In the genomic region with DNA sequence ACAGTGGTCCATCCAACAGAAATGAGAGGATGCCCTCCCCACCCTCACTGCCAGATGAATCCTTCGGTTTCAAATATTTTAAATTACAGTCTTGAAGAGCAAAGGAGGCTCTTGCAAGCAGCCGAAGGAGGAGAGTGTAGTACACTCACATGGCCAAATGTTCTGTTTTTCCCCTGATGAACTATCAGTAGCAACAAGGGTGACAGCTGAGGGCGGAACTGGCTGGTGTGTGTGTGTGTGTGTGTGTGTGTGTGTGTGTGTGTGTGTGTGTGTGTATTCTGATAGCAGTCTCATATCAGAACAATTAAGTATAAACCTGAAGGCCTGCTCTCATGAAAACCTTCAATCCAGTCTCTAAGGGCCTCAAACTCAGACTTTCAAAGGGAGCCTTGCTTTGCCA, we compare ENCODE assay signal across 29 mouse cellular contexts. TPM values are rescaled to one million over a fixed set of nuclear protein-coding genes. Genes with fewer than 3 reads are reported as not detected.
A peak's percentile ranks its signal among the peaks of the same experiment; 100 is the strongest.
DNase-seq lines count a peak whose midpoint lies in the region; ATAC-seq and TF ChIP-seq lines count a peak whose summit lies in the region.
"Had no signal": no experiment of that assay in that cellular context is flagged by ENCODE, and none has a peak within 500 bp of the region (broad histone marks: within the 10 kb centered on the region; RNA-seq: fewer than 3 reads in every experiment).

No protein-coding gene starts in this region.

- H3K4me2 ChIP-seq in heart, embryonic 16.5 days (ENCODE audit: low read depth, low read length): no peak overlapping the region
- H3K4me2 ChIP-seq in myocyte (ENCODE audit: low read depth): peak overlapping the region; percentile 64
- H3K4me2 ChIP-seq: embryonic facial prominence, embryonic 12.5 days; embryonic facial prominence, embryonic 15.5 days; forebrain, embryonic 13.5 days; hindbrain, embryonic 12.5 days; hindbrain, embryonic 15.5 days had no signal

- no peaks in the 10 kb centered on the region for H3K9me3 ChIP-seq in heart, embryonic 16.5 days (replicated peaks; ENCODE audit: control insufficient read depth, low read length)
- H3K9me3 ChIP-seq: embryonic facial prominence, embryonic 12.5 days; embryonic facial prominence, embryonic 15.5 days; forebrain, embryonic 13.5 days; G1E; hindbrain, embryonic 12.5 days; hindbrain, embryonic 15.5 days had no signal

- peaks cover 5% of the 10 kb centered on the region for H3K36me3 ChIP-seq in heart, adult 2 months (ENCODE audit: control insufficient read depth, insufficient read depth, low read length)
- no peaks in the 10 kb centered on the region for H3K36me3 ChIP-seq in heart, embryonic 16.5 days (ENCODE audit: control insufficient read depth, insufficient read depth)
- no peaks in the 10 kb centered on the region for H3K36me3 ChIP-seq in myocyte (ENCODE audit: control insufficient read depth, insufficient read depth)
- H3K36me3 ChIP-seq: embryonic facial prominence, embryonic 12.5 days; embryonic facial prominence, embryonic 15.5 days; G1E; hindbrain, embryonic 12.5 days; hindbrain, embryonic 15.5 days had no signal

- TF ChIP-seq CTCF in heart, adult 2 months (IDR thresholded peaks at IDR 0.05): no peak

- H3K4me1 ChIP-seq in heart, adult 2 months (ENCODE audit: control insufficient read depth, insufficient read depth, low read length): peaks cover 18% of the 10 kb centered on the region
- H3K4me1 ChIP-seq in heart, embryonic 16.5 days (ENCODE audit: control insufficient read depth, insufficient read depth, low read length): peaks cover 38% of the 10 kb centered on the region
- H3K4me1 ChIP-seq in brown adipose tissue, adult 24 weeks (ENCODE audit: control insufficient read depth, insufficient read depth, insufficient read length, low read length): peaks cover 16% of the 10 kb centered on the region

- WGBS in heart, adult 2 months: 71% methylated on average over 3 of the region's 3 CpGs
- WGBS in heart, embryonic 16.5 days: 69% methylated on average over 3 of the region's 3 CpGs

- no peak overlapping the region for H3ac ChIP-seq in myocyte (ENCODE audit: control insufficient read depth, insufficient read length)

- no peak for TF ChIP-seq EP300 in heart, adult 2 months (IDR thresholded peaks at IDR 0.05; ENCODE audit: insufficient read depth, low read depth, low read length)

- no peak overlapping the region for H3K9ac ChIP-seq in heart, adult 2 months (ENCODE audit: low read depth, low read length)
- no peak overlapping the region for H3K9ac ChIP-seq in heart, embryonic 16.5 days (ENCODE audit: low read length)
- H3K9ac ChIP-seq: embryonic facial prominence, embryonic 12.5 days; embryonic facial prominence, embryonic 15.5 days; forebrain, embryonic 13.5 days; hindbrain, embryonic 12.5 days; hindbrain, embryonic 15.5 days had no signal

- no peak for ATAC-seq in heart, embryonic 16.5 days (replicated peaks; ENCODE audit: extremely low read depth, insufficient read depth, low FRiP score)
- ATAC-seq: forebrain, embryonic 13.5 days; forebrain, embryonic 16.5 days; intestine, postnatal 0 days; Patski had no signal

- DNase-seq in heart, adult 2 months: no peak
- no peak for DNase-seq in heart, postnatal 10 days
- no peak for DNase-seq in heart, postnatal 14 days
- no peak for DNase-seq in frontal cortex, adult 2 months (ENCODE audit: extremely low spot score in 1 of 2, low spot score in 1 of 2)
- DNase-seq: adrenal gland, postnatal 10 days; B cell, adult 2 months; cerebellum, adult 11 months; cerebellum, adult 2 months; cerebellum, adult 9-11 months; cerebellum, postnatal 25 days; gastrocnemius, postnatal 36 days; kidney, adult 8-10 months had no signal

- TF ChIP-seq POLR2A in heart, adult 2 months (IDR thresholded peaks at IDR 0.05; ENCODE audit: insufficient read depth, low read depth, low read length): no peak
- no peak for TF ChIP-seq POLR2A in myocyte (IDR thresholded peaks at IDR 0.05; ENCODE audit: insufficient read length, low read depth)

- intact Hi-C loops in heart, adult 2 months (cut with DNase I): no loop called here
- intact Hi-C loops in heart, postnatal 10 days (cut with DNase I): no loop called here
- intact Hi-C loops in heart, postnatal 14 days (cut with DNase I): no loop called here

- H3K4me3 ChIP-seq in heart, adult 2 months: no peak overlapping the region
- no peak overlapping the region for H3K4me3 ChIP-seq in heart, embryonic 16.5 days (ENCODE audit: low read length)
- no peak overlapping the region for H3K4me3 ChIP-seq in brown adipose tissue, adult 24 weeks (ENCODE audit: insufficient read depth, low read depth, low read length)
- no peak overlapping the region for H3K4me3 ChIP-seq in myocyte
- H3K4me3 ChIP-seq: embryonic facial prominence, embryonic 12.5 days; embryonic facial prominence, embryonic 15.5 days; erythroblast, embryonic 14.5 days; forebrain, embryonic 13.5 days; hindbrain, embryonic 12.5 days; hindbrain, embryonic 15.5 days had no signal

- H3K79me2 ChIP-seq in heart, adult 2 months (replicated peaks; ENCODE audit: control insufficient read depth, insufficient read depth, low read length): no peaks in the 10 kb centered on the region
- H3K79me2 ChIP-seq in myocyte (ENCODE audit: control insufficient read depth, insufficient read depth): no peaks in the 10 kb centered on the region

- peak overlapping the region; percentile 80 for H3K27ac ChIP-seq in heart, adult 2 months
- 0 out of 2 replicates have a peak overlapping the region, but pooled peaks have one; percentile 24 for H3K27ac ChIP-seq in heart, embryonic 16.5 days (ENCODE audit: low read length)
- peak overlapping the region; percentile 28 for H3K27ac ChIP-seq in brown adipose tissue, adult 24 weeks (replicated peaks; ENCODE audit: low read depth, low read length)
- H3K27ac ChIP-seq: embryonic facial prominence, embryonic 12.5 days; embryonic facial prominence, embryonic 15.5 days; forebrain, embryonic 13.5 days; hindbrain, embryonic 12.5 days; hindbrain, embryonic 15.5 days had no signal

- H3K27me3 ChIP-seq in heart, adult 2 months (ENCODE audit: control insufficient read depth, insufficient read depth, low read length): no peaks in the 10 kb centered on the region
- no peaks in the 10 kb centered on the region for H3K27me3 ChIP-seq in heart, embryonic 16.5 days (ENCODE audit: control insufficient read depth, insufficient read depth, low read length)
- H3K27me3 ChIP-seq in myocyte (ENCODE audit: control insufficient read depth, insufficient read depth, insufficient read length): no peaks in the 10 kb centered on the region
- H3K27me3 ChIP-seq: CH12.LX; embryonic facial prominence, embryonic 12.5 days; embryonic facial prominence, embryonic 15.5 days; forebrain, embryonic 13.5 days; hindbrain, embryonic 12.5 days; hindbrain, embryonic 15.5 days; Patski had no signal

TF ChIP-seq in myocyte, 11 proteins besides CTCF, POLR2A, EP300 and RAD21:
- TF ChIP-seq MYOD1 (IDR thresholded peaks at IDR 0.05; ENCODE audit: control insufficient read depth in 1 of 3, insufficient read length in 2 of 3, low read depth in 2 of 3): peak in 2 of 3 experiments; percentile 16 to 57
- peak in 1 of 3 experiments; percentile 65 for TF ChIP-seq MYOG (IDR thresholded peaks at IDR 0.05; ENCODE audit: control insufficient read depth in 1 of 3, insufficient read depth in 1 of 3, insufficient read length in 2 of 3, low read depth in 2 of 3)
- TF ChIP-seq MAX (IDR thresholded peaks at IDR 0.05; ENCODE audit: low read depth): no peak
- TF ChIP-seq E2F4 (IDR thresholded peaks at IDR 0.05; ENCODE audit: insufficient read depth): no peak
TF ChIP-seq in myocyte: peak in this region for 2.

RNA-seq across cellular contexts. Expression of a gene that starts 22.9 kb away (rescaled TPM):
- total RNA-seq in heart, adult 2 months (2021): 10 to 100 TPM; 21.0 to 32.4 TPM
- polyA plus RNA-seq in heart, adult 2 months (2012; rRNA removed): 10.5 and 19.5 TPM in 2 replicates
- 10 to 100 TPM in 1 of 2 experiments, 1 to 10 TPM in 1; 8.6 to 18.1 TPM for total RNA-seq in heart, postnatal 10 days (2021)
- 0.28 and 0.67 TPM in 2 replicates for polyA plus RNA-seq in heart, embryonic 16.5 days (2015; fragmentation: Nextera tagmentation; extraction: Ambion mirVana)
- total RNA-seq in heart, postnatal 14 days (2021): 10 to 100 TPM; 16.8 to 21.5 TPM
- polyA plus RNA-seq in brown adipose tissue, adult 24 weeks (2012; ENCODE audit: insufficient read depth, insufficient read length, missing spikeins): 0.75 TPM in 1 of 2 replicates, not detected in the other
- 3.9 TPM for polyA plus RNA-seq in myocyte (2012; fragmentation: generic; extraction: Trizol)
- polyA plus RNA-seq in frontal cortex, adult 2 months (2012; rRNA removed): 0.06 TPM in 1 of 2 replicates, not detected in the other
- total RNA-seq: adrenal gland, postnatal 36 days; CH12.LX; granulocyte monocyte progenitor cell, adult 5-6 weeks; hematopoietic stem cell, adult 5-6 weeks had no signal
- polyA plus RNA-seq: erythroblast, embryonic 14.5 days; forebrain, embryonic 13.5 days; forebrain, embryonic 16.5 days; G1E; hindbrain, embryonic 15.5 days had no signal

Comparison
In these comparisons a context has a peak if more than half of its experiments do, and no peak if none do; other contexts are left out.
1. H3K27ac ChIP-seq: peak in every context shown above with its lines; median percentile 80 in heart, adult 2 months; 28 in brown adipose tissue, adult 24 weeks; 24 in heart, embryonic 16.5 days.